Mouse (Mus musculus) CD8-positive naive resting alpha-beta T cell, adult 2 months (primary cell): Measurements from ENCODE around the gene 4930453N24Rik.

Experiments used
- DNase-seq, 2 experiments: peaks; one replicate each; pipeline ENCODE4 v3.0.0; 2022; ENCODE audit warnings: low read depth in 2 of 2, low spot score in 2 of 2

Gene 4930453N24Rik

DNA sequence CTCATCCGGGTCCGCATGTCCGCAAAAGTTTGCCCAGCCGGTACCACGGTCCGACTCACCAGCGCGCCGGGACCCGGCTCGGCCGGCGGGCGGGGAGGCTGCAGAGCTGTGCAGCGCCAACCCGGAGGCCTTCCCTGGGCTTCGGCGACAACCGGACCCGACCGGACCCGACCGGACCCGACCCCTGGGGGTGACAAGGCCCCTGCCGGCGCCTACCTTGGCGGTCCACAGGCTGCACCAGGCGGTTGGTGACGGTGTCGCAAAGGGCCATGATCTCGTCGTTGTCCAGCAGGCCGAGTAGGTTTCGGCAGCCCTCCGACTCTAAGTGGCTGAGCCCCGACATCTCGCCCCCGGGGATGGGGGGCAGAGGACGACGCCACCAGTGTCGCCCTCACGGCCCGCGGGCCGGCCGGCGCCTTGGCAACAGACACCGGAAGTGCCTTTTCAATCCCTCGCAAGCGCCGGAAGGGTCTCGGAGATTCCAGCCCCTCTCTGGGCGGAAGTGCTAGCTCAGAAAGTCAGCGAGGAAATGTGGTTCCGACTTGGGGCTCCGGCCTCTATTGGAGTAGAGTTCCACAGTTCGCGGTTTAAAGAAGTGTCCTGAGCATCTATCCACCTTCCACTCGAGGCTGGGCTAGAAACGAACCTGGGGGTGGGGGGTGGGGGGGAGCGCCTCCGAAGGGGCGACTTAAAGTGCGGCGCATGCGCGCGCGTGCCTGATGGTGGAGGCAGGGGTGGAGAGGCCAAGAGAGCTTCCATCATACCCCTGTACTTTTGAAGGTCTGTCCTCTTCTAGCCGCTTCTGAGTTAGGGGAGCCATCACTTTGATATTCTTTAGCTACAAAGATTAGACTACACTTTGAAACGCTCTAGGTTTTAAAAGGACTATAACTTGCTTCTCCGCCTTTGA lies at the start of gene 4930453N24Rik:
TSS of gene 4930453N24Rik (minus strand) at position 641 of the 910 bp plus-strand sequence.
- DNase-seq = peak; percentile 58 to 69

DNA sequence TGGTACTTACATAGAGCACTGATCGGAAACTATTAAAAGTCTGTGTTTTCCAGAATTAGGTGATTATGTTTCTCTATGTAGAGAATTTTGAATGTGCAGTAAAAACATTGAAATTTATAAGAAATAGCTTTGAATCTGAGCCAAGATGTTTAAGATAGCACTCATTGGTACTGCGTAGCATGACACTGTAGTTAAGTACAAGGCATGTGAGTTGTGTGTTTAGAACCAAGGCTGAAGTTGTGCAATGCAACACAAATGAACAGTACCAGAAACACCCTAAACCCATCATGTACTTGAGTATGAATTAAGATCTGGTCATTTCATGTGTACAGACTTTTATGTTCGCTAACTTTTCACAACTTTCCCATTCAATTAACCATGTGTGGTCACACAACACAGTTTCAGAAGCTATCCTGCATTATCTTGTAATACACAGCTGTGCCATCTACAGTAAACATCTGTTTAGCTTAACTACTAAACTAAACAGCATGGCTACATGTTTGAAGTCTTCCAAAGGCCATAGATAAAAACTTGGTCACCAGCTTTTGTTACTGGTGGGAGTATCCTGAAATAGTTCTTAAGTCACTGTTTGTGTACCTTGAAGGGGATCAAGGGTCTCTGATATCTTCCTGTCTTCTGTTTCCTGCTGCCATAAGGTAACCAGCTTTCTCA lies 46.3 kb upstream of the 4930453N24Rik start:
- DNase-seq = no peak

DNA sequence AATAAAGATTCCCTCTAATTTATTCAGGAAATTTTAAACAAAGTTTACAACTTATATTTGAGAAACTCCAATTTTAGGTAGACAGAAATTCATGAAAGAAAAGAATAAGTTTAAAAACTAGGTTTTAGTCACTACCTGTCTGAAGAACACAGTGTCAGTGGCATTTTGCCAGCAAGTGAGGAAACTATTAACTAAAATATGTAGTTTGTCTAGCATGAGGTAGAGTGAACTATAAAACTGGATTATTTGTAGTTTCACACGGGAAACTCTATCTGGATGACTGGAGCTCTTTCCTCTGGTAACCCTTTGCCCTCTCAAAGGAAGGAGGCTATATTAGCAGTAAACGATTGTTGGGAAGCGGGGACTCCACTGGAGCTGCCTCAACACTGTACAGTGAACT lies 32.1 kb upstream of the 4930453N24Rik start:
- DNase-seq = no peak

DNA sequence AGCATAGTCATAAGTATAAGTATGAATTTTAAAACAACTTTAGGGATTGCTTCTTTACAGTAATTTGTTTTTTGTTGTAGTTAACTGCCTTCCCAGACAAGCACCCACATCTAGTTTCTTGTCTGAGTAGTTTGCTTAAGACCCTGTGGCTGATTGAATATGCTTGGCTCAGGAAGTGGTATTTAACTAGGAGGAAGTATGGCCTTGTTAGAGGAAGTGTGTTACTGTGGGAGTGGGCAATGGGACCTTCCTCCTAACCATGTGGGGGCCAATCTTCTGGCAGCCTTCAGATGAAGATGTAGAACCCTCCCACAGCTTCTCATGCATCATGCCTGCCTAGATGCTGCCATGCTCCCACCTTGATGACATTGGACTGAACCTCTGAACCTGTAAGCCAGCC lies 30.7 kb upstream of the 4930453N24Rik start:
- no peak for DNase-seq

DNA sequence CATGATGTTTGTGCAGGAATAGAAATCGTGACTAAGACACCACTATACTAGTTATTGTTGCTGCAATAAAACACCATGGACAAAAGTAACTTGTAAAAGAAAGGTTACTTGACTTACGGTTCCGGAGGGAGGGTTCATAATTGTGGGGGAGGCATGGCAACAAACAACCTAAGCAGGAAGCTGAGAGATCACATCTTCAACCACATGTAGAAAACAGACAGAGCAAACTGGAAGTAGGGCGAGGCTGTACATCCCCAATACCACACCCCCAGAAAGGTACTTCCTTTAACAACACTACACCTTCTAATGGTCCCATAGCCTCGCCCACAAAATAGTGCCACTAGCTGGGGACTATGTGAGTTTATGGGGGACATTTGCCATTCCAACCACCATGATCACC lies 29.4 kb upstream of the 4930453N24Rik start:
- no peak for DNase-seq

DNA sequence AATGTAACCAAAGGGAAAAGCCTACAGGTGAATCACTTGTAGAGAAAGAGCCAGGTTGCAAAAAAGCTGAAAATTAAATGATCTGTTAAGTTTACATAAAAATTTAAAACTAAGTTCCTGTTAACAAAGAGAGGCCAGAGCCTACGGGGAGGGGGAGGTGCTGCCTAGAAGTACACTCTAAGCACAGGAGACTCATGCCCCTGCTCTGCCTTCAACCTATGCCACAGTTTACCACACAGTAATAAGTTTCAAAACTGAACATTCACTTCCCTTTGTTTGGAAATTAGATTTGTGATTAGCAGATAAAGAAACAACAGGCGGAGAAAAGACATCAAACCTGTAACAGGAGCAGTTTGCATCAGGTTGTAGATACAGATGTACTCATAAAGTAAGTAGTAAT lies 23.8 kb upstream of the 4930453N24Rik start:
- no peak for DNase-seq

DNA sequence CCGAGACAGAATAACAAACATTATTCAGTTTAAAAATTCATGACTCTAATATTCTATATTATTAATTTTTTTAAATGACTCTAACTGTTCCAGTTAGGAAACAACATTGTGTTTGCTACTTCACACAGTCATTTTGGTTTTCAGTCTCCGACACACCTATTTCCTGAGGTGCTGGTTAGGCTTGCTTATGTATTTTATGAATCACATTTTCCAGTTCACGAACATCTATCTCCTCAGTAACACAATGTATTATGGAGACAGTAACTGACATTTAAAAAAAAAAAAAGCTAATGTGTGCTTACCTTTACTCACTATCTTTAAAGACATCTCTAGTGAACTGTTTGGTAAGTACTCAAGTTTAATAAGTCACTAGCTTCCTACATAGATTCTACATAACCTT lies 18.7 kb upstream of the 4930453N24Rik start:
- DNase-seq = no peak

DNA sequence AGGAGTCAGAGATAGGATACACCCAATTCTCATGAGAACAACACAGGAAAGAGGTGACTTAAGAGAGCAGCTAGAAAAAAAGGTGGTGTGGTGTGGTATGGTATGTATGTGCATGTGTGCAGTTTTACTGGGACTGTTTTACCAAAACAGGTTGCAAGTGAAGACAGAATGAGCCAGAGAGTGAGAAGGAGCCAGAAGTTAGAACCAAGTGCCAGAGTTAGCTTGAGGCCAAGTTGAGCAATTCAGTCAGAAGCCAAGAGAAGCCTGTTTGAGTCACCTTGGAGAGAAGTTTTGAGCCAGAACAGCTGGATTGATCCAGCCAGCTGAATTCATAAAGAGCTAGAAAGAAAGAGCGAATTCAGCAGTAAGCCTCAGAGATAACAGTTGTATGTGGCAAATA lies 4.6 kb upstream of the 4930453N24Rik start:
- DNase-seq = no peak

DNA sequence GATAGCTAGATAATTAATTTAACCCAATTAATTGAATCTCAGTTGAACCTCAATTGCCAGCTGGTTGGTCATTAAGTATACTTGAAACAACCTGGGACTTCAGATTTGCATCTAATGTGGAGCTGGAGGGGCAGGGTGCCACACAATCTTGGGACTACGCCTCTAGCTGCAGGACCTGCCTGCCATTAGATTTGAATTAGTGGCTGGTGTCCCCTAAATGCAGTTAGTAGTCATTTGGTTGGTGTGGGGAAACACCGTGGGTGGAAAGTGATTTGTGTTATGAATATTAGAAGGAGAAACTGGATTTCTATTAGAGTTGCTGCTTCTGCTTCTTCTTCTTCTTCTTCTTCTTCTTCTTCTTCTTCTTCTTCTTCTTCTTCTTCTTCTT lies 464 bp upstream of the 4930453N24Rik start:
- DNase-seq = no peak

DNA sequence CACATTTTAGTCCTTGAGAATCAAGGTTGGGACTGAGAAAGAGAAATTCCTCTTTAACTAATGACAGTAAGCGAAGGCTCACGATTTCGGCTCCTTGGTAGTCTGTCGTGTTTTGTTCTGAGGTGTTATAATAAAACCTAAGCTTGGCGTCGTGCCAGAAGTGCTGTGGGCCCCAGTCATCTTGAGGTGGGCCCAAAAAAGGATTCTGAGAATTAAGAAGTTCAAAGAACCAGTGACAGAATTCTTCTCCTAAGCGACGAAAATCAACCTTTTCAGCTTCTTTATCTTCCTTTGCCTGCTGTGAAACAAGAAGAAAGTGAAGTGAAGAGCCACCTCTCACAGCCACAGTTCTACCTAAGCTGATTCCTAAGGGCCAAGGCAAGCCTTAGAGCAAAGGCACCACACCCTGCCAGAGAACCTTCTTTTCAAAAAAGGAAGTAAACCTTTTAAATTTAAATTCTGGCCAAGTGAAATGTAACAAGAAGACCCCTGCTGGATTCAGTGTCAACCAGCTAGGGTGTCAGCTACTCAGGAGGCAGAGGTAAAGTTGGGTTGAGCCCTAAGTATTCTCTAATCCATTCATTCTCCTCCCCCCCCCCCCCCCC lies 4.2 kb downstream of the 4930453N24Rik start:
- DNase-seq = peak; percentile 72 to 75

DNA sequence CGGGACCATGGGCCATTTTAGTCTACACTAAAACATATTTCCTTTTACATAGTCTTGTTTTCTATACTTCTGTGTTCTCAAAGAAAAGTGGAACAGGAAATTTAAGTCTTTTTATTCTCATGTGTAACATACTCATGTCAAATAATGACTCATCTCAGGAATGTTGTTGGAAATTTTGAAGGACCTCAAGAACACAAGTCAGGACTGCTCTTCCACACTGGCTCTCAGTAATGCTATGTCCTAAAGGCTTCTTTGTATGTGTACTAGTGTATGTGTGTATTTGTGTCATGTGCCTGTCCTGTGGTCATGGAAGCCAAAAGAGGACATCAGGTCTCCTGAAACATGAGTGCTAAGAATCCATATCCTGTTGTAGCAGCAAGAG lies 11.7 kb downstream of the 4930453N24Rik start:
- DNase-seq = no peak

DNA sequence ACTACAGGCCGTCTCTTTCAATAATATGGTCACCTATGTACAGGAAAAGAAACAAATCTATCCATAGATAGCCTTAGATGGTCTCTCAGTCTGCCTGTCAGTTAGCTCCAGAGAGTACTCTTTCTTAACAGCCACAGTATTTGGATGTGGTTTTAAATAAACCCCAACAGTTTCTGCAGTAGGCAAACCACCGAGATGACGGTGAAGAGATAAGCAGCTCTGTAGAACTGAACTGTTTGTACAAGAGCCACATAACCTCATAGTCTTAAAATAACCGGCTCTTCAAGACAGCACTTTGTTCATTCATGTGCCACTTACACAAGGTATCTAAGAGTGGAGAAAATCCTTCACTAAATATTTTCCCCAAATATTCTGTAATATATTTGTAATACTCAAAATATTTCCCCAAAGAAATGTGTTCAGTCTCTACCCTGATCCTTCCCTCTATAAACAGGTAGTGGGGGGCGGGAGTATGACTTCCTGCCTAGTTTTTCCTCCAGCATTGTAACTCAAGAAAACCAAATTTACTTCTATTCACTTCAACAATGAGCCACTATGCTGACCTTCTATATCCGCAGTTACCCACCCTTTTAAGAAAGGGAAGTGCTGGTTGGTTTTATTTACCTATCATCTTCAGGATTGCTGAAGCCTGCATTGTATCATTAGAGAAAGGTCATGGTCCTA lies 12.3 kb downstream of the 4930453N24Rik start:
- DNase-seq = peak; percentile 64 to 72

DNA sequence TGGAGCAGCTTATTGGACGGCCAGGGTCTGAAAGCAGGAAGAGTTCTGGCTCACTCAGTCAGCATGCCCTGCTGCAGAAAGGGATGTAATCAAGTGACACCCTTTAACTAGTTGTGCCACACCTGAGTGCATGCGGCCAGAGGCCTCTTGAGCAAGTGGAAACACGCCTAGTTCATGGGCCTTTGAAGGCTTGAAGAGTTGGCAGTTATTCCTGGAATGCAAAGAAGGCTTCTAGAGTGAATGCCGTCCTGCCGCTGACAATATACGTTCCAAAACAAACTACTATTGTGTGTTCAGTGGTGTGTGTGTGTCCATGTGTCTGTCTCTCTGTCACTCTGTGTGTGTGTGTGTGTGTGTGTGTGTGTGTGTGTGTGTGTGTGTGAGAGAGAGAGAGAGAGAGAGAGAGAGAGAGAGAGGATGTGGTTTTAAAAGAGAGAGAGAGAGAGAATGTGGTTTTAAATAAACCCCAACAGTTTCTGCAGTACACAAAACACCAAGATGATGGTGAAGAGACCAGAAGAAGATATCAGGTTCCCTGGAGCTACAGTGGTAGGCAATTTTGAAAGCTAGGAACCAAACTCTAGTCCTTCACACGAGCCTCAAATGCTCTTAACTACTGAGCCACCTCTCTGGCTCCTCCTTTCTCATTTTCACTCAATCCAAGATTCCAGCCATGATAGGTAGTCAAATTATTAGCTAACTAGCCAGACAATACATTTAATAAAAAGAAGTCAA lies 13.1 kb downstream of the 4930453N24Rik start:
- peak; percentile 30 to 48 for DNase-seq

DNA sequence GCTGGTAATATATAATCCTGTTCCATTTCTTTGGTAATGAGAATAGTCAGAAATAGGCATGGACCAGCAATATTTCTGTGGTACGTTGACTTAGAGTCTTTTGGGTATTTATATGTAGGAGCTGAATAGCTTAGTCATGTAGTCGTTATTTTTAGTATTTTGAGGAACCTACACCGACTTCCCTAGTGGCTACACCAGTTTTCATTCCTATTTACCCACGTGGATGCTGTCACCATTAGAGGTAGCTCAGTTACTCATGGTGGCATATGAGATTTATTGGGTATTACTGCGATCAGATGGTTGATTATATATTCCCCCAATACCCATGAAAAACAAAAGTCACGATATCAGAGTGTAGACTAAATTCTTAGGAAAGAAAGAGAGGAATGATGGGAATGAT lies 14.6 kb downstream of the 4930453N24Rik start:
- no peak for DNase-seq

DNA sequence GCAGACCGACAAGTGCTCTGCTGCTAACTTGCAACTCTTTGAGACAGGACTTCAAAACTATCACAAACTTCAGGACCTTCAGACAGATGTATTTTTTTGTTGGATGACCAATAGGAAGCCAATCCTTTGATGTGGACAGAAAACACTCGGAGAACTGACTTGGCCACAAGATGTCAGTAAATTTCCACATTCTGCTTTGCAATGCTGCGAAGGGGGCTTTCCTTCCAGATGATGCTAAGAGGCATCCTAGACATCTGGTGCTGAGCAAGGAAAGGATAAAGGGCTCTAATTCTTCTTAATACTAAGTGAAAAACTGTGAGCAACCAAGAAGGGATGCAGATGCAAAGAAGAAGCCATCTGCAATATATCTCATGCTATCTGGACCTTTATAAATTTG lies 16.2 kb downstream of the 4930453N24Rik start:
- DNase-seq = no peak

DNA sequence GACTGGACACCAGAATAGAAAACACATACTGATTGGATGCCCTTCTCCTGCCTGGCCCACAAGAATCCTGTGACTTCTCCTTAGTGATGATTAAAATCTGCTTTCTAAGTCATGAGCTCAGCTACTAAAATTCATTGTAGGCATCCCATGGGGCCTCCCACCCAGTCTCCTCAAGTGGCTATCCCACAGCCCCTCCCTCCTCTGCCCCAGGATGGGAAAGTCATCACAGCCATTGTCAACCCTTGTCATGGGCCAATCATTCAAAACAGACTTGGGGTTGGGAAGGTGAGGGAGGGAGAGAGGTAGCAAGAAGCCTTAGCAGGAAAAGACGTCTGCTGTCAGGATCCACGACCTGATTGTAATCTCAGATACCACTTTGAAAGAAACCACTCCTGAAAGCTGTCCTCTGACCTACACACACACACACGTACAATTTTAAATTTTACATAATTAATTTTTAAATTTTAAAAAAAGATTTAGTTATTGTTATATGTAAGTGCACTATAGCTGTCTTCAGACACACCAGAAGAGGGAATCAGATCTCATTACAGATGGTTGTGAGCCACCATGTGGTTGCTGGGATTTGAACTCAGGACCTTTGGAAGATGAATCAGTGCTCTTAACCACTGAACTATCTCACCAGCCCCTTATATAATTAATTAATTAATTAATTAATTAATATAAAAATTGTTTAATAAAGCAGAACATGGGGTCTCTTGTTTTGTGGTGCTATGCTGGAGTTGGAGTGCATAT lies 16.8 kb downstream of the 4930453N24Rik start:
- DNase-seq = no peak

DNA sequence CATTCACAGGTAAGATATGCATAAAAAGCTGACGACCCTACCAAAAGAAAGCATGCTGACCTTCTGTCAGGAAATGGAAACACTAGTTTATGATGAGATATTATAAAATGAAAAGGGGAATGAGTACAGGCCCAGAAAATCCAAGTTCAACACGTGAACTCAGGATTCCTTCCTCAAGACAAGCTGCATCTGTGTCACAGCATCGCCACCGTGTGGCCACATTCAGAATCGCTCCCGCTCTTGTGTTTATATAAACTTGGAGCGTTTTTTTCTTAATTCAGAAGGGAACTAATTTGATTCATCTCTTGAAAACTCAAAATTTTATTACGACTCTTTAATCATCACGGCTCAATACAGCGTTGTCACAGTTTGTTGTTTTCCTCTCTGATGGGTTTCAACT lies 22.7 kb downstream of the 4930453N24Rik start:
- DNase-seq = peak; percentile 57 to 71

DNA sequence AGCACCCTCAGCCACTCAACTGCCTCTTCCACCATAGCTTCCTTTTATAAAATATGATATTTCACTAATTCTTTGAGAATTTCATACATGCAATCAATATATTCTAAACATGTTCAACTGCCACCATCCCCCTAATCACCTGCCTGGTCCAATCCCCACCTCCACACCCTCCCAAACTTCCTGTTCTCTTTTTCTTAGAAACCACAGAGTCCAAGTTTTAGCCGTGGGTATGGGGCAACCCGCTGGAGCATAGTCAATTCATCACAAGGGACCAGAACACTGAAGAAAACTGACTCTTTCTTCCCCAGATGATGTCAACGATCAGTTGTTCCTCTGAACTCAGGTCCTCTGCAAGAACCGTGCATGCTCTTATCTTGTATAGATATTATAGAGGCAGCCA lies 25.9 kb downstream of the 4930453N24Rik start:
- no peak for DNase-seq

DNA sequence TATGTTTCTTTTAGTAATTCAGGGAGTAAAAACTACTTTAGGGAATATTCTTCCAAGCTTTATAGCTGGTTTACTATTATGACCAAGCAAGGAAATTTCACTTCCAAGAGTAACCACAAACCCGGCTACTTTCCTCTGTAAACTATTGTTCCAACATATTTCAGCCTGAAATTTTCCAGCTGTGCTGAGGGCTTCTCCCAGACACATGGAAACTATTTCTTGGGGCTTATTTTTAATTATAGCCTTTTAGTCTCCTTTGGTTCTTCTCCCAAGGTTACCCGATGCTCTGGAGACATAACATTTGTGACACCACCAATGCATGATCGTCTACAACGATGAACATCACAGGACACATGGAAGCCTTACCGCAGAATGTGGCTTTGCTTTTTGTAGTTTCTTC lies 33.7 kb downstream of the 4930453N24Rik start:
- DNase-seq = no peak
